Mouse (Mus musculus) spleen, adult 2 months (tissue): ENCODE results near the gene Zgrf1.

Source experiments
- CTCF ChIP-seq: fragments of 200-500 bp; IDR thresholded peaks from 2 replicates; pipeline ENCODE4 v1.5.1; 2011; ENCODE audit warnings: mild to moderate bottlenecking, inconsistent platforms; ENCODE audit not compliant: insufficient read depth, insufficient read length, insufficient replicate concordance; ENCODE audit errors: extremely low read depth
- POLR2A ChIP-seq: fragments of 200-500 bp; IDR thresholded peaks from 2 replicates; pipeline ENCODE4 v1.6.1; 2011; ENCODE audit warnings: low read depth, low read length, inconsistent platforms

DNA sequence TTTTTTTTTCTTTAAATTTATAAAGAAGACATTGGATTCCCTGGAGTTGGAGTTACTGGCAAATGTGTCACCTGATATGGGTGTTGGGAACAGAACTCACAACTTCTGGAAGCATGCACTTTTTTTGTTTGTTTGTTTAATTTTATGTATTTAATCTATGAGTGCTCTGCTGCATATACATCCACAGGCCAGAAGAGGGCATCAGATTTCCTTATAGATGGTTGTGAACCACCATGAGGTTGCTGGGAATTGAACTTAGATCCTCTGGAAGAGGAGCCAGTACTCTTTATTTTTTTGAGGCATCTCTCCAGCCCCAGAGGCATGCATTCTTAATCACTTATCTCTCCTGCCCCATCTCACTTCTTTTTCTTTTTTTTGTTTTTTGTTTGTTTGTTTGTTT, 4.9 kb downstream of the Zgrf1 start:
- no peak for TF ChIP-seq CTCF
- no peak for TF ChIP-seq POLR2A
